Mouse (Mus musculus): Measurements from ENCODE around the gene Pnpla3.
"Not testable (repeated sequence)": the region's sequence is repeated elsewhere in the genome, so short reads cannot be mapped to it uniquely, and the experiment has no call there.

Pnpla3 gene

GRCm38 (mm10) chr15:84167600-84167999 is at the start of gene Pnpla3:
Gene Pnpla3, plus strand, starts transcription at chr15:84167837.
- DNase-seq: peak; percentile 60 to 62

GRCm38 (mm10) chr15:84120612-84121011 is 47.0 kb upstream of the Pnpla3 start:
- DNase-seq: no peak

- DNase-seq: no peak
These were observed 46.6 kb upstream of the Pnpla3 start for GRCm38 (mm10) chr15:84121036-84121435.

- DNase-seq: no peak
These were observed 44.6 kb upstream of the Pnpla3 start, which contains the start of gene Pnpla5 for GRCm38 (mm10) chr15:84123075-84123474. Gene Pnpla5, minus strand, starts transcription at chr15:84123175.

- DNase-seq: no peak
These were observed 43.6 kb upstream of the Pnpla3 start for GRCm38 (mm10) chr15:84124086-84124485.

GRCm38 (mm10) chr15:84126447-84126846 is 41.2 kb upstream of the Pnpla3 start:
- no peak for DNase-seq

GRCm38 (mm10) chr15:84126871-84127270 is 40.8 kb upstream of the Pnpla3 start:
- no peak for DNase-seq

- DNase-seq: no peak
These were observed 36.4 kb upstream of the Pnpla3 start for GRCm38 (mm10) chr15:84131096-84131786.

- DNase-seq: no peak
These were observed 35.7 kb upstream of the Pnpla3 start for GRCm38 (mm10) chr15:84131971-84132370.

- no peak for DNase-seq
These were observed 34.2 kb upstream of the Pnpla3 start for GRCm38 (mm10) chr15:84133440-84133839.

GRCm38 (mm10) chr15:84135472-84135871 is 32.2 kb upstream of the Pnpla3 start:
- no peak for DNase-seq

- no peak for DNase-seq
These were observed 30.9 kb upstream of the Pnpla3 start for GRCm38 (mm10) chr15:84136473-84137415.

GRCm38 (mm10) chr15:84139592-84140005 is 28.0 kb upstream of the Pnpla3 start:
- DNase-seq: no peak

GRCm38 (mm10) chr15:84140109-84140508 is 27.5 kb upstream of the Pnpla3 start:
- DNase-seq: no peak

GRCm38 (mm10) chr15:84140929-84141328 is 26.7 kb upstream of the Pnpla3 start:
- no peak for DNase-seq

- no peak for DNase-seq
These were observed 11.5 kb upstream of the Pnpla3 start for GRCm38 (mm10) chr15:84156158-84156557.

- not testable (repeated sequence) for DNase-seq
These were observed 10.1 kb upstream of the Pnpla3 start for GRCm38 (mm10) chr15:84157530-84157929.

GRCm38 (mm10) chr15:84161871-84162270 is 5.8 kb upstream of the Pnpla3 start:
- DNase-seq: no peak

- DNase-seq: no peak
These were observed 819 bp upstream of the Pnpla3 start for GRCm38 (mm10) chr15:84166818-84167217.

GRCm38 (mm10) chr15:84168170-84169161 is 829 bp downstream of the Pnpla3 start:
- no peak for DNase-seq

GRCm38 (mm10) chr15:84169511-84169910 is 1.9 kb downstream of the Pnpla3 start:
- DNase-seq: no peak

- DNase-seq: no peak
These were observed 3.5 kb downstream of the Pnpla3 start for GRCm38 (mm10) chr15:84171166-84171565.
